Mouse (Mus musculus): ENCODE measurements around the gene Gipc3.

GRCm38 (mm10) chr10:81305663-81306062, 37.4 kb downstream of the Gipc3 start:
- TF ChIP-seq POLR2A (IDR thresholded peaks at IDR 0.05; ENCODE audit: extremely low read depth, insufficient read depth, low read length) = no peak
- TF ChIP-seq CTCF (IDR thresholded peaks at IDR 0.05; ENCODE audit: low read depth, low read length) = no peak

Measured in liver, adult 2 months (tissue).